In the genomic region with DNA sequence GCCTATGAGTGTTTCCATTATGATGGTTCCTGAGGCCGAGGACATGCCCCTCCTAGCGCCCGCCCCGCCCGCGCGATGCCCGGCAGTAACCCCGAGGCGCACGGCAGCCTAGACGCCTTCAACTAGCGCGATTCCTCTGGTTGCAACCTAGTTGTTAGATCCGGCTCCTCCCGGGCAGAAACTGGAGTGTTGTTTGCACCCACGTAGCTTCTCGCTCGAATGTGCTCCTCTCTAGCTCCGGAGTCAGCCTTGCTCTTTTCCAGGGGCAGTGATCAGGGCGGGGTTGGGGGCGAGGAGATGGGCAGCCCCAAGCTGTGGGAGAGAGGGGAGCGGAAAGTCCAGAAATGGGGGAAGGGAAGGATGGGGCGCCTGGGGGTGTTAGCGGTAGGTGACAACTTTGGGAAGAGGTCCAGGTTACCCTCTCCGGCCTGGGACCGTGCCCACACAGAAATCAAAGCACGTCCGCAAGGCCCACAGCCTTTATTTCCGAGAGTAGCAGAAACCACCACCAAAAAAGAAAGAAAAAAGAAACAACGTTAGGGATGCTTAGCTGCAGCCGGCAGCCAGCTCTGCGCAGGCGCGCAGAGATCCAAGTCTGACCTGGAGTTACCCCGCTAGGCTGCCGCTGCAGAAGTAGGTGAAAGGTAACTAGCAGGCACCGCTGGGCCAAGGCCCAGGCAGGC, we compare ENCODE assay signal across 8 mouse cellular contexts. TPM values are rescaled to one million over a fixed set of nuclear protein-coding genes. Genes with fewer than 3 reads are reported as not detected.
A peak's percentile ranks its signal among the peaks of the same experiment; 100 is the strongest.
DNase-seq lines count a peak whose midpoint lies in the region; ATAC-seq and TF ChIP-seq lines count a peak whose summit lies in the region.

No protein-coding gene starts in this region.

- no peak for TF ChIP-seq CTCF in intestine, postnatal 0 days (IDR thresholded peaks at IDR 0.05; ENCODE audit: low read depth)

- DNase-seq in adrenal gland, adult (ENCODE audit: inconsistent age in 2 of 2, low spot score in 1 of 2) = peak; percentile 88 to 94
- peak; percentile 71 for DNase-seq in embryo, embryonic 11.5 days (ENCODE audit: low read depth, low spot score)
- peak; percentile 98 for DNase-seq in heart, adult 11 months
- peak; percentile 75 for DNase-seq in limb, embryonic 10.5 days (ENCODE audit: low spot score)
- DNase-seq in midbrain, embryonic 11.5 days (ENCODE audit: low spot score, missing footprints) = peak; percentile 96
- peak; percentile 62 for DNase-seq in right cerebral cortex, postnatal 4 days
- DNase-seq in urinary bladder, postnatal 4 days (ENCODE audit: low spot score in 2 of 2) = peak; percentile 64 to 72

- ATAC-seq in intestine, postnatal 0 days = peak; percentile 93
- ATAC-seq in midbrain, embryonic 11.5 days (ENCODE audit: low FRiP score) = peak; percentile 92

- H3K36me3 ChIP-seq in intestine, postnatal 0 days (ENCODE audit: control insufficient read depth, insufficient read depth) = no peaks in the 10 kb centered on the region
- H3K36me3 ChIP-seq in limb, embryonic 10.5 days = no peaks in the 10 kb centered on the region
- H3K36me3 ChIP-seq in midbrain, embryonic 11.5 days (ENCODE audit: control insufficient read depth, insufficient read depth, low read length) = no peaks in the 10 kb centered on the region

- peak overlapping the region; percentile 62; the same call in 1 of the 2 replicates for H3K27ac ChIP-seq in intestine, postnatal 0 days (ENCODE audit: low read depth, low read length)
- H3K27ac ChIP-seq in limb, embryonic 10.5 days = peak overlapping the region; percentile 93
- no peak overlapping the region for H3K27ac ChIP-seq in midbrain, embryonic 11.5 days (ENCODE audit: low read depth, low read length)

- H3K27me3 ChIP-seq in intestine, postnatal 0 days (replicated peaks; ENCODE audit: control insufficient read depth, insufficient read depth, low read length) = no peaks in the 10 kb centered on the region
- H3K27me3 ChIP-seq in limb, embryonic 10.5 days (ENCODE audit: low read depth, poor library complexity, severe bottlenecking) = no peaks in the 10 kb centered on the region
- no peaks in the 10 kb centered on the region for H3K27me3 ChIP-seq in midbrain, embryonic 11.5 days (ENCODE audit: control insufficient read depth, insufficient read depth, low read length)

- H3K9me3 ChIP-seq in intestine, postnatal 0 days (ENCODE audit: control insufficient read depth) = no peaks in the 10 kb centered on the region
- no peaks in the 10 kb centered on the region for H3K9me3 ChIP-seq in limb, embryonic 10.5 days (replicated peaks)
- no peaks in the 10 kb centered on the region for H3K9me3 ChIP-seq in midbrain, embryonic 11.5 days (ENCODE audit: control insufficient read depth, low read length)

- under 1% methylated on average over 38 of the region's 38 CpGs for WGBS in intestine, postnatal 0 days
- under 1% methylated on average over 38 of the region's 38 CpGs for WGBS in limb, embryonic 10.5 days
- under 1% methylated on average over 38 of the region's 38 CpGs for WGBS in midbrain, embryonic 11.5 days

- H3K4me2 ChIP-seq in intestine, postnatal 0 days (replicated peaks; ENCODE audit: low read depth) = peak overlapping the region; percentile 91
- peak overlapping the region; percentile 75 for H3K4me2 ChIP-seq in midbrain, embryonic 11.5 days

- peak overlapping the region; percentile 53 for H3K9ac ChIP-seq in intestine, postnatal 0 days (ENCODE audit: low read depth, low read length)
- peak overlapping the region; percentile 61 for H3K9ac ChIP-seq in midbrain, embryonic 11.5 days (ENCODE audit: low read length)

- H3K4me1 ChIP-seq in intestine, postnatal 0 days (replicated peaks; ENCODE audit: control insufficient read depth, insufficient read depth, low read length) = peaks cover 3% of the 10 kb centered on the region
- peaks cover 39% of the 10 kb centered on the region for H3K4me1 ChIP-seq in limb, embryonic 10.5 days
- peaks cover 10% of the 10 kb centered on the region for H3K4me1 ChIP-seq in midbrain, embryonic 11.5 days (ENCODE audit: control insufficient read depth, insufficient read depth, low read length)

- H3K4me3 ChIP-seq in intestine, postnatal 0 days (ENCODE audit: low read depth, low read length) = peak overlapping the region; percentile 51
- H3K4me3 ChIP-seq in limb, embryonic 10.5 days = peak overlapping the region; percentile 67
- peak overlapping the region; percentile 50 for H3K4me3 ChIP-seq in midbrain, embryonic 11.5 days (ENCODE audit: low read depth, low read length)

RNA-seq across cellular contexts. Expression of gene Abca1, which starts 58.1 kb away (rescaled TPM):
- polyA plus RNA-seq in intestine, postnatal 0 days (2015; fragmentation: Nextera tagmentation; extraction: Ambion mirVana) = 1.4 and 1.5 TPM in 2 replicates
- polyA plus RNA-seq in limb, embryonic 10.5 days (2016; fragmentation: Nextera tagmentation; extraction: Ambion mirVana) = 2.3 and 3.2 TPM in 2 replicates
- 5.4 and 5.8 TPM in 2 replicates for polyA plus RNA-seq in midbrain, embryonic 11.5 days (2014; fragmentation: Nextera tagmentation; extraction: Ambion mirVana)
